Mouse (Mus musculus) limb, embryonic 11.5 days (tissue): ENCODE measurements at regions not wholly inside any gene's neighbourhood (a gene's known extent, or its start where the extent isn't known, plus 50 kb on each side); places are given as distances from the start of the nearest gene placed in this dataset.
A peak's percentile ranks its signal among the peaks of the same experiment; 100 is the strongest.

ENCODE experiments used
- ATAC-seq: fragments of 200-750 bp; cut with Nextera tagmentation; 2 replicates; pipeline ENCODE4 v1.8.0; 2017; ENCODE audit warnings: low read depth; ENCODE audit not compliant: insufficient number of reproducible peaks, low FRiP score, low TSS enrichment
- DNase-seq: peaks from one replicate; pipeline ENCODE4 v3.0.0-alpha.2; 2015; ENCODE audit warnings: low spot score
- H3K27ac ChIP-seq: fragments of 300-500 bp; sonication (generic); replicated peaks from 2 replicates; pipeline ENCODE4 v1.5.1; 2014; ENCODE audit warnings: low read depth, mild to moderate bottlenecking, low read length
- H3K27me3 ChIP-seq: fragments of 300-500 bp; sonication (generic); 2 replicates; pipeline ENCODE4 v1.6.1; 2014; ENCODE audit warnings: mild to moderate bottlenecking, low read length, mixed read lengths; ENCODE audit not compliant: control insufficient read depth, insufficient read depth
- H3K36me3 ChIP-seq: fragments of 300-500 bp; sonication (generic); 2 replicates; pipeline ENCODE4 v1.6.1; 2014; ENCODE audit warnings: mild to moderate bottlenecking, low read length, moderate library complexity, mixed read lengths; ENCODE audit not compliant: control insufficient read depth, insufficient read depth
- H3K4me1 ChIP-seq: fragments of 300-500 bp; sonication (generic); 2 replicates; pipeline ENCODE4 v1.6.1; 2014; ENCODE audit warnings: low read length, mixed read lengths; ENCODE audit not compliant: control insufficient read depth, insufficient read depth
- H3K4me2 ChIP-seq: fragments of 300-500 bp; sonication (generic); 2 replicates; pipeline ENCODE4 v1.6.1; 2014; ENCODE audit warnings: low read depth, mild to moderate bottlenecking, moderate library complexity; ENCODE audit not compliant: severe bottlenecking
- H3K4me3 ChIP-seq: fragments of 300-500 bp; sonication (generic); 2 replicates; pipeline ENCODE4 v1.5.1; 2014; ENCODE audit warnings: low read depth, low read length
- H3K9ac ChIP-seq: fragments of 300-500 bp; sonication (generic); 2 replicates; pipeline ENCODE4 v1.6.1; 2014; ENCODE audit warnings: mild to moderate bottlenecking, low read length
- H3K9me3 ChIP-seq: fragments of 300-500 bp; sonication (generic); 2 replicates; pipeline ENCODE4 v1.6.1; 2016; ENCODE audit warnings: low read length; ENCODE audit not compliant: control insufficient read depth
- WGBS: fragments of 180-500 bp; shearing (Covaris S2); extraction: QIAGEN DNeasy Blood & Tissue Kit; methylation state at CpG from one replicate; pipeline ENCODE4 v1.1.7; 2014; 5-methylcytosine and 5-hydroxymethylcytosine counted together

- no peaks in the 10 kb centered on the region for H3K27me3 ChIP-seq
- 76% methylated on average over 2 of the region's 2 CpGs for whole genome bisulfite sequencing
- H3K4me3 ChIP-seq = no peak overlapping the region
- H3K27ac ChIP-seq = no peak overlapping the region
- no peak overlapping the region for H3K9ac ChIP-seq
- H3K4me2 ChIP-seq = no peak overlapping the region
- DNase-seq (no peak), ATAC-seq (no peak)
- H3K4me1 ChIP-seq = no peaks in the 10 kb centered on the region
- H3K36me3 ChIP-seq = no peaks in the 10 kb centered on the region
- H3K9me3 ChIP-seq = no peaks in the 10 kb centered on the region
Observed at GRCm38 (mm10) chr11:92858170-92858569, 239.7 kb upstream of the Car10 start.

GRCm38 (mm10) chr11:92889693-92890454 is 208.0 kb upstream of the Car10 start:
- no peak overlapping the region for H3K4me2 ChIP-seq

GRCm38 (mm10) chr11:92899296-92899695 is 198.5 kb upstream of the Car10 start:
- Histone ChIP-seq H3K4me1 (no peaks in the 10 kb centered on the region), H3K4me2 (no peak overlapping the region), H3K27me3 (no peaks in the 10 kb centered on the region), H3K9ac (no peak overlapping the region), H3K27ac (no peak overlapping the region), H3K4me3 (no peak overlapping the region), H3K9me3 (no peaks in the 10 kb centered on the region), H3K36me3 (no peaks in the 10 kb centered on the region)
- ATAC-seq (no peak), DNase-seq (no peak)
- WGBS = 38% methylated on average over 7 of the region's 7 CpGs

More at GRCm38 (mm10) chr11:92889693-92890454, 208.0 kb upstream of the Car10 start:
- no peak overlapping the region for H3K27ac ChIP-seq
- H3K36me3 ChIP-seq = no peaks in the 10 kb centered on the region
- no peak for ATAC-seq
- H3K4me3 ChIP-seq = no peak overlapping the region
- no peak overlapping the region for H3K9ac ChIP-seq
- no peaks in the 10 kb centered on the region for H3K4me1 ChIP-seq
- WGBS = 57% methylated on average over 8 of the region's 8 CpGs
- DNase-seq = peak; percentile 42
- no peaks in the 10 kb centered on the region for H3K27me3 ChIP-seq
- H3K9me3 ChIP-seq = no peaks in the 10 kb centered on the region
